Mouse (Mus musculus) induced T-regulatory cell, adult 2 months (primary cell): ENCODE data around the gene Efcab5.
"Not testable (repeated sequence)": the region's sequence is repeated elsewhere in the genome, so short reads cannot be mapped to it uniquely, and the experiment has no call there.

Source experiments
- DNase-seq: peaks from one replicate; pipeline ENCODE4 v3.0.0-alpha.2; 2012; ENCODE audit warnings: low read depth

Efcab5 gene

GRCm38 (mm10) chr11:77179771-77180170 is 9.0 kb downstream of the Efcab5 start:
- no peak for DNase-seq

GRCm38 (mm10) chr11:77174531-77174930 is 14.2 kb downstream of the Efcab5 start:
- DNase-seq: no peak

GRCm38 (mm10) chr11:77173731-77174130 is 15.0 kb downstream of the Efcab5 start:
- DNase-seq: no peak

- DNase-seq: no peak
Observed at GRCm38 (mm10) chr11:77160744-77161143, 28.0 kb downstream of the Efcab5 start.

- DNase-seq: no peak
Observed at GRCm38 (mm10) chr11:77160341-77160740, 28.4 kb downstream of the Efcab5 start.

- no peak for DNase-seq
Observed at GRCm38 (mm10) chr11:77154214-77154613, 34.6 kb downstream of the Efcab5 start.

GRCm38 (mm10) chr11:77150806-77151205 is 38.0 kb downstream of the Efcab5 start:
- DNase-seq: no peak

GRCm38 (mm10) chr11:77149783-77150630 is 38.8 kb downstream of the Efcab5 start:
- not testable (repeated sequence) for DNase-seq

GRCm38 (mm10) chr11:77148774-77149173 is 40.0 kb downstream of the Efcab5 start:
- no peak for DNase-seq

- no peak for DNase-seq
Observed at GRCm38 (mm10) chr11:77147753-77148152, 41.0 kb downstream of the Efcab5 start.

- no peak for DNase-seq
Observed at GRCm38 (mm10) chr11:77145423-77145822, 43.3 kb downstream of the Efcab5 start.

- no peak for DNase-seq
Observed at GRCm38 (mm10) chr11:77141938-77142337, 46.8 kb downstream of the Efcab5 start.

- no peak for DNase-seq
Observed at GRCm38 (mm10) chr11:77139976-77140375, 48.8 kb downstream of the Efcab5 start.

GRCm38 (mm10) chr11:77133450-77133849 is 55.3 kb downstream of the Efcab5 start:
- peak; percentile 24 for DNase-seq

GRCm38 (mm10) chr11:77132580-77132979 is 56.2 kb downstream of the Efcab5 start:
- peak; percentile 70 for DNase-seq

- DNase-seq: no peak
Observed at GRCm38 (mm10) chr11:77128562-77128961, 60.2 kb downstream of the Efcab5 start.

GRCm38 (mm10) chr11:77111141-77111540 is 77.6 kb downstream of the Efcab5 start:
- no peak for DNase-seq

- DNase-seq: no peak
Observed at GRCm38 (mm10) chr11:77108442-77108841, 80.3 kb downstream of the Efcab5 start.

- not testable (repeated sequence) for DNase-seq
Observed at GRCm38 (mm10) chr11:77107872-77108271, 80.9 kb downstream of the Efcab5 start.

- DNase-seq: no peak
Observed at GRCm38 (mm10) chr11:77106961-77107360, 81.8 kb downstream of the Efcab5 start.

- DNase-seq: peak; percentile 89
Observed at GRCm38 (mm10) chr11:77100137-77100937, 88.4 kb downstream of the Efcab5 start.

GRCm38 (mm10) chr11:77098332-77098972 is 90.3 kb downstream of the Efcab5 start:
- no peak for DNase-seq
